Mouse (Mus musculus): ENCODE data around the gene Trpt1.

The Trpt1 gene

DNA sequence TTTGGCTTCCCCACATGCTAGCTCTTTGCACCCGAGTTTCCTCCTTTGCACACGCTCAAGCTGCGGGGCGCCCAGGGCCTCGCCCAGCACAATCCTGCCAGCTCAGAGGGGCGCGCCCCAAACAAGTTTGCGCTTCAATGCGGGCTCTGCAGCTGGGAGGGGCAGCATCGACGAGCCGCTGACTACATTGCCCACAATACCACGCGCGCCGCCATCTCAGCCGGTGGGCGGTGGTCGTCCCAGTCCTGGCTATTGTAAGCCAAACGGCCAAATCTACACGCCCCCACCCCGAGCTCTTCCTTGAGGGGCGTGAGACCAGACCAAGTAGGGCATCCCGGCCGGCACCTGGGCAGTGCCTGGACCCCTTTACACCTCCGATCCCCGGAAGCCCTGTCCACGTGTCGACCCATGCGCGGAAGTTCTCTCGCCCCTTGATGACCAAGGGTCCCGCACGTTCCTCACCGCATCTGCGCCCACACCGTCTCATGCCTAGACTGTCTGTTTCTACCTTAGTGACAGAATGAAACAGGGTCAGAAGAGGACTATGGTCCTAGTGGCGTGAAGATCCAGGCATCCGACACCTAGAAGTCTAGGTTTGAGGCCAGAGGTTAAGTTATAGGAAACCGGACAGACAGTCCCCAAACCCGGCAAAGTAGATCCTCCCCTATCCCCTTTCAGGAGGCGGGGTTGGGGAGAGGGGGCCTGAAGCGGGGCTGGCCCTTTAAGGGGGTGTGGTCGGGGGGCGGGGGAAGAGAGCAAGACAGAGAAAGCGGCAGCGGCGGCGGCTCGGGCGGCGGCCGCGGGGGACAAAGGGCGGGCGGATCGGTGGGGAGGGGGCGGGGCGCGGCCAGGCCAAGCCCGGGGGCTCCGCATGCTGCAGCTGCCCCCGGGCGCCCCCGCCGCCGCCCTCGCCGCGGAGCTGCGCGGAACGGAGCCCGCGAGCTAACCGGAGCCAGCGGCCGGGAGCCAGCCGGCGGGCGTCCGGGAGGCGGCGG lies 21.4 kb upstream of the Trpt1 start, which contains the start of gene Ppp1r14b:
Ppp1r14b (plus strand) TSS at position 758 of the 995 bp plus-strand sequence.
- WGBS, result 1% methylated on average over 73 of the region's 84 CpGs

- WGBS, result 3% methylated on average over 16 of the region's 16 CpGs
Measured at GRCm38 (mm10) chr19:6975537-6976521, 20.1 kb upstream of the Trpt1 start, which contains the start of gene Plcb3. Gene Plcb3, minus strand, starts transcription at chr19:6976470.

- WGBS, result 60% methylated on average over 13 of the region's 13 CpGs
Measured at GRCm38 (mm10) chr19:6977759-6978638, 17.9 kb upstream of the Trpt1 start.

- 31% methylated on average over 3 of the region's 3 CpGs for WGBS
Measured at GRCm38 (mm10) chr19:6978639-6978974, 17.3 kb upstream of the Trpt1 start.

DNA sequence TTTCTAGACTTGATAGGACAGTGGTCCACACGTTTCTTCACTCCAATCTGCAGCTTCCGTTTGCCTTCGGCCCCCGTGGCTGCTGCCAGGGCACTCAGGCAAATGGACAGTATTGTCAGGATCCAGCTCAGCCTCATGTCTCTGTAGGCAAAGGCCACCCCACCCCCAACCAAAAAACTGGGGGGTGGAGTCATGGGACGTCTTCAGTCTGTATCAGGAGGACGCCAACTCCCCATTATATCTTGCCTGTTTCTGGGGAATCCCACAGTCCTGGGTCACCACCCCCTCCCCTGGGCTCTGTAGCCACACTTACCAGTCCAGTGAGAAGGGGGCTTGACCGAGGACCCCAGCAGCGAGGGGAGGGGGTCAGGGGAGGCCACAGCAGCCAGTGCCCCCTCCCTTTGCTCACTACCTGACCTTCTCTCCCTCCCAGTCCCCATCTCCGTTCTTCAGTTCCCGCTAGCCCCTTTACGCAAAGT lies 16.9 kb upstream of the Trpt1 start:
- 8% methylated on average over 11 of the region's 11 CpGs for WGBS

DNA sequence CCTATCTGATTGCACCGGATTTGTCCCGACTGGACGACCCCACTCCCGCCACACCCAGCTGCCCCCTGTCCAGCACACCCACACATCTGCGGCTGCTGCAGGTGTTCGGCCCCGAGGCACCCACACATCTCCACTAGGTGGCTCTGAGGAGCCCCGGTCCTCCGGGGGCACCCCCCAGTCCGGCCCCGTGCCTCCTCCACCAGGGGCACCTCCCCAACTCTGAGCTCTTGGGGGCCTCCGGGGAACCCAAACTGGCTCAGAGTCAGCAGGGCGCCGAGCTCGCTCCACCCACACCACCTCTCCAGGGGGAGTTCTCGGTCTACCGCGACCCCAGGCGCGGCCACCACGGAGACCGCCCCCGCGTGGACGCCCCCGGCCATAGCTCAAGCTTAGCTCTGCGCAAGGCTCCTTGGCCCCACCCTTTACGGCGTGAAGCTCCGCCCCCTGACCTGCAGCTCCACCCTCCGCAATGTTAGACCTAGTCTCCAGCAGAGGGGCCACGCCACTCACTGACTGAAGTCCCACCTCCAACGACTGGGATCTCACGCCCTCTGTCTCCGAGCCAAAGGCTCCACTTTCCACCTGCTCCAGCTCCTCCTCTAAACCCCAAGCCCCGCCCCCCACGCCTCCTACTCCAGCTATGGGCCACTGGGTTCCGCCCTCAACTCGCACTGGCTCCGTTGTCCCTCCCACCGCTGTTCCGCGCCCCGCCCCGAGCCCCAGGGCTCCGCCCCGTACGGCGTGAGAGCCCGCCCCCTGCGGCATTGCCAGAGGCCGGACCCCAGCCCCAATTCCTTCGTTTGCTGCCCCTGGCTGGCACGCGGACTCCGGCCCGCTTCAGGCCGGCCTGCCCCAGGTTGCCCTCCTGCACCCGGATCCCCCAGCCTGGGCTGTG lies 16.2 kb upstream of the Trpt1 start:
- WGBS, result under 1% methylated on average over 59 of the region's 59 CpGs

DNA sequence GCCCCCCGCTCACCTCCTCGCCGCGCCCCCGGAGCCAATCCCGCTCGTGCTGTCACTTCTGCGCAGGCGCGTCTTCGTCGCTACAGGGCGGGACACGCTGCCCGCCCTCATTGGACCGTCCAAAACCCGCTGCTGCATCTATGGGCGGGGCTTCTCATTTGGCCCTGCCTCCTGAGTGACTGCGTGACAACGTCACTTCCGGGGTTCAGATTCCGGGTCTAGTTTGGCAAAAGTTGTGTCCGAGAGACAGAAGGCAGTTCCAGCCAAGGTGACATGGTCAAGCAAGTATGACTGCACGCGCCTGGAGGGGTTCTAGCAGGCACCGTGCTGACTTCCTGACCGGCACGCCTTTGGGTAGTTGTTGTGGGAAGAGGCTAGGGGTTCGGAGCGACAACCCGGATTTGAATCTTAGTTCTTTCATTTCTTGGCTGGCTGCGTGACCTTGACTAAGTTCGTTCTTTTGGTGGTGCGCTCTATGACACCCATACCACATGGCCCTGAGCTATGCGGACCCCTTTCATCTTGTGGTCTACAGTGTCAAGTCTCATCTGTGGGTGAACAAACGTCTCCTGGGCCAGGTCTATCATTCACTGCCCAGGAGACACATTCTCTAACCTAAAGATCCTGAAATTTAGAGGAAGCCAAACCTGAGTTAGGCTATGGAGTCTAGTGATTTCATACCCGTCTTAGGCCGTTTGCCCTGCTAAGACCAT lies 15.4 kb upstream of the Trpt1 start, which contains the start of gene Fkbp2:
Fkbp2 (minus strand) TSS at position 121 of the 713 bp plus-strand sequence.
- 2% methylated on average over 38 of the region's 38 CpGs for WGBS

DNA sequence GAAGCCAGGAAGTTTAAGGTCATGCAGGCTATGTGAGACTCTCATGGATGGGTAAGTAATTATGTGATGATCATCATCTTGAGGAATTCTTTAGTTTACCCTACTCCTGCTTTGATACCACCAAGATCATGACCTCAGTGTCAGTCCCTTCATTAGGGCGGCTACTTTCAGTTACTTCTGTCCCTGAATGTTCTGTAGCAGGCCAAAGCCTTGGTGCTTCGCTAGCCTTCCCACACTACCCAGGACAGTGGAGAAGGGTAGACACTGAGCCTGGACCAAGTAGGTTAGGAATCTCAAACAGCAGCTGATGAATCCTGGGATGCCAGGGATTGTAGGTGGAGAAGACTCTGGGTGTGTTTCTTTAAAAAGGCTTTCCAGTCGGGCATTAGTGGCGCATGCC lies 14.5 kb upstream of the Trpt1 start:
- WGBS, result 81% methylated on average over 4 of the region's 4 CpGs

- WGBS, result 64% methylated on average over 5 of the region's 5 CpGs
Measured at GRCm38 (mm10) chr19:6983621-6984020, 12.3 kb upstream of the Trpt1 start.

DNA sequence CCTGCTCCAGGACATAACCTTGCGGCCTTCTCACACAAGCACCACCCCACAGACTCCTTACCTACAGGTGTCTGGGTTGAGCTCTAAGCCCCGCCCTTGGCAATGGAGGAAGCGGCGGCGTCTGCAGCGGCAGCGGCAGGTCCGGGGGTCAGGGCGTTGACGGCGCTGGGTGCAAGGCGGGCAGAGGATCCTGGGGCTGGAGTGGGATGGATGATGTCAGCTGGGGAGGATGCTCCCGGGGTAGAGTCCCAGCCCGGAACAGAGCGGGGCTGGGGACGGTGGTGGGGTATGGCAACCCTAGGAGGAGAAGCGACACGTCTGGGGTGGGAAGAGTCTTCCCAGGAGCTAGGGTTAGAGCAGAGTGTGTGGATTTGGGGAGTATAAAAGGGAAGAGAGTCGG lies 10.6 kb upstream of the Trpt1 start:
- 91% methylated on average over 19 of the region's 19 CpGs for WGBS

DNA sequence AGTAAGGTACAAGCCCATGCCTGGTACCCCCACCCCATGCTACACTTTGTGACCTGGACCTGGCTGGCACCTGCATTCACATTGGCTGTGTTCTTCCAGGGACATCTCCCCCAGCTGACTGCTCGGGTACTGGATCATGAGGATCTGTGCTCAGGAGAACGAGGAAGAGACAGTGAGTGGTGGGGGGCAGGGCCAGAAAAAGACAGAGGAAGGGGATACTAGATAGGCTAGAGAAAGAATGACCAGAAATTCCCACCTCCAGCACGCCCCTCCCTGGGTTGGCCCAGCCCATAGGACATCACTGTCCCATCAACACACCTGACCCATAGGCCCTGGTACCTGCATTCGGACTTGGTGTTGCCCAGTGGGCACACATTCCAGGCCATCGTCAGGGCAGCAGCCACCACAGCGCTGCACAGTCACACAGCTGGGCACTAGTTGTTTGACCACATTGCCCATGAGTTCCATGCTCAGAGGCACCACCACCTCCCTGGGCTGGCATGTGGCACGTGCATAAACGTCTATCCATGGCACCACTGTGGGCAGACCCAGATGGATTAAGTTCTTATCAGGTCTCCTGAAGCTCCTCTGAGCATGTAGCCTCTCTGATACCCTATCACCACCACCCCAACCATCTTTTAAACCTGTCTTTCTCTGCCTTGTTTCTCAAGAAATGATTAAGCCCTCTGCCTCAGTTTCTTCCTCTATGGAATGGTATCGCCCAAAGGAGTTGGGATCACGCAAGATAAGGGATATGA lies 9.8 kb upstream of the Trpt1 start:
- 75% methylated on average over 10 of the region's 10 CpGs for WGBS

- under 1% methylated on average over 80 of the region's 85 CpGs for WGBS
Measured at GRCm38 (mm10) chr19:6987061-6987903, 8.6 kb upstream of the Trpt1 start, which contains the start of gene Vegfb. Gene Vegfb, minus strand, starts transcription at chr19:6987651.

DNA sequence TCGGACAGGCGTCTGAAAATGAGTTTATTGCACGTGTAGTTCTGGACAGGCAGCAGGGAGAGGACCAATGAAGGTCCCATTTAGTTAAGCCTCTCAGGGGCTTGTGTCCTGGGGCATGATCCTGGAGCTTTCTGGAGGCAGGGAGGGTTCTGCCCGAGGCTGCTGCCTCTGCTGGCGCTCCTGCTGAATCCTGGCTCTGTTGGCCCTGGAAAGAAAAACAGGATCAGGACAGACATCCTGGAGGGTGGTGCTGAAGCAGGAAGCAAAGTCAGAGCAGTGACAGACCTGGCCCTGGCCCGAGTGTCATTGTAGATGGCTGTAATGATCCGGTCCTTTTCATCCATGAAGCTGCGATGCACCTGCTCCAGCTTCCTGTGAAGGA lies 8.0 kb upstream of the Trpt1 start:
- WGBS, result 2% methylated on average over 8 of the region's 8 CpGs

- WGBS, result 86% methylated on average over 8 of the region's 8 CpGs
Measured at GRCm38 (mm10) chr19:6989251-6989650, 6.7 kb upstream of the Trpt1 start.

DNA sequence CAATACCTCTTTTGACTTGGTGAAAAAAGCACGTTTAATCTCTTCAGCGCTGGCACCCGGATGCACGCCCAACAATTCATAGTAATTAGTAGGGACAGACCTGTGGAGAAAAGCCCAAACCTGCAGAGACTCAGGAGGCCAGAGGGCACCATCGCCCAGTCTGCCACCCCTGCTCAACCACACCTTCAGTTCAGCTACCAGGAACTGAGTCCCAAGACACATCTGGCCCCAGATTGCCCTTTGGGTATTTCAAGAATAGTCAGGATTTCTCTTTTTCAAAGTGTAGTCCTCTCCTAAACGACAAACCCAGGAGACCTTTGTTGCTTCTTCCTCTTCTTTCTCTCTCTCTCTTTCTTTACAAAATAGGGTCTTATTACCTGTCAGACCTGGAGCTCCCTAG lies 5.2 kb upstream of the Trpt1 start:
- 91% methylated on average over 6 of the region's 6 CpGs for WGBS

GRCm38 (mm10) chr19:6991166-6991565 lies 4.8 kb upstream of the Trpt1 start:
- 93% methylated on average over 6 of the region's 6 CpGs for WGBS

Measured in cerebral cortex, adult 2 months (tissue).